Mouse (Mus musculus) liver, adult 2 months (tissue): ENCODE data around the gene Chit1.

Experiments
- CTCF ChIP-seq: fragments of 200-500 bp; IDR thresholded peaks from 2 replicates; pipeline ENCODE4 v1.5.1; 2011; ENCODE audit warnings: low read depth, low read length, control low read depth
- POLR2A ChIP-seq: fragments of 200-500 bp; IDR thresholded peaks from 2 replicates; pipeline ENCODE4 v1.6.1; 2011; ENCODE audit warnings: low read length, control low read depth; ENCODE audit not compliant: insufficient read depth; ENCODE audit errors: extremely low read depth

DNA sequence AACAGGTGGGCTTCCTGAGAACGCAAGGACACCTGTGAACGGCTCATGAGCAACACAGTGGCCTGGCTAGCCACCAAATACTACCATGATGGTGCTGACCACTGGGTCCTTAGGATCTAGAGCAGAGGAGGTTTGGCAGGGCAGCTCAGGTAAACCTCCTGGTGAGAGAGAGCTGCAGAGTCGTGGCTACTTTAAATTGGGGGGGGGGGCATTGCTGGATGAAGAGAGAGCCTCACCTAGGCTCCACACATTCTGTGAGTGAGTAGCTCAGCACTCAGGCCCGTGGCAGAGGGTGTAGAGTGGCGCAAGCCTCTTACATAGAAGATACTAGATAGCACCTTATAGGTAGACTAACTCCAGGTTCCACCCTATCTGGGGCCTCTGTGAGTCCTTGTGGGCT is 10.6 kb upstream of the Chit1 start:
- TF ChIP-seq POLR2A (no peak), CTCF (no peak)
